Comparison of ENCODE assay signal across 8 mouse cellular contexts in the genomic region with DNA sequence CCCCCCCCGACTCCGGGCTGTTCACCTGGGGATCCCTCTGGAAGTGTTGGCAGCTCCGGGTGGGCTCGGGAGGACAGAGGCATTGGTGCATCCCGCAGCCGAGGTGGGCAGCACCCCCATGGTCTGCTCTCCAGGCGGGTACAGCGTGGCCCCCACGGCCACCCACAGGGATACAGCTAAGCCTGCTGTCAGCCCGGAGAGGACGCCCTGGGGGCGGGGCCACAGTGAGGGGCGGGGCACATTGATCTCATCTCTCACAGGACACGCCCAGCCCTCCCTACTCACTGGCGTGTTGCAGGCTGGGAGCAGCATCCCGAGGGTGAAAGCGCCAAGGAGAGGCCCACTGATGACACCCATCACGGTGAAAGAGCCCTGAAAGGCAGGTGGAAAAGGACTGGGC. TPM values are rescaled to one million over a fixed set of nuclear protein-coding genes. Genes with fewer than 3 reads are reported as not detected.
A peak's percentile ranks its signal among the peaks of the same experiment; 100 is the strongest.
DNase-seq lines count a peak whose midpoint lies in the region; ATAC-seq lines count a peak whose summit lies in the region.

No protein-coding gene starts in this region.

- no peak overlapping the region for H3K4me3 ChIP-seq in liver, embryonic 15.5 days (replicated peaks)

- ATAC-seq in frontal cortex, adult (ENCODE audit: low TSS enrichment) = peak; percentile 81
- peak; percentile 42; the same call in 1 of the 2 replicates for ATAC-seq in liver, embryonic 15.5 days (ENCODE audit: insufficient read depth)
- no peak for ATAC-seq in megakaryocyte, adult 5-6 weeks (ENCODE audit: poor library complexity, severe bottlenecking)

- peaks cover 23% of the 10 kb centered on the region for H3K4me1 ChIP-seq in liver, embryonic 15.5 days (replicated peaks)

- peaks cover 87% of the 10 kb centered on the region for H3K27me3 ChIP-seq in liver, embryonic 15.5 days

- no peaks in the 10 kb centered on the region for H3K36me3 ChIP-seq in liver, embryonic 15.5 days (replicated peaks)

- H3K9ac ChIP-seq in liver, embryonic 15.5 days = no peak overlapping the region

- H3K27ac ChIP-seq in liver, embryonic 15.5 days (replicated peaks) = no peak overlapping the region

- DNase-seq in frontal cortex, postnatal 14 days (ENCODE audit: low spot score in 2 of 2) = no peak
- peak; percentile 71 for DNase-seq in thymus, postnatal 4 days
- DNase-seq in thymus, adult 18-20 months = no peak
- DNase-seq in urinary bladder, postnatal 25 days (ENCODE audit: low spot score) = no peak
- no peak for DNase-seq in cerebellum, adult 11 months

- H3K9me3 ChIP-seq in liver, embryonic 15.5 days (replicated peaks) = no peaks in the 10 kb centered on the region

- H3K4me2 ChIP-seq in liver, embryonic 15.5 days = peak overlapping the region; percentile 20; the same call in 1 of the 2 replicates

- WGBS in liver, embryonic 15.5 days (ENCODE audit: insufficient replicate concordance) = 5% methylated on average over 18 of the region's 18 CpGs

RNA-seq across cellular contexts. Expression of gene Slc5a5, which starts 4.9 kb away (rescaled TPM):
- 0.05 TPM in 1 of 2 replicates, not detected in the other for polyA plus RNA-seq in liver, embryonic 15.5 days (2015; fragmentation: Nextera tagmentation; extraction: Ambion mirVana)
- total RNA-seq in megakaryocyte, adult 5-6 weeks (2015) = 0.07 TPM in 1 of 2 replicates, not detected in the other
- total RNA-seq in megakaryocyte, adult 5-6 weeks (2017) = not detected in 2 replicates

RNA-seq across cellular contexts. Expression of gene Rpl18a, which starts 9.5 kb away (rescaled TPM):
- polyA plus RNA-seq in liver, embryonic 15.5 days (2015; fragmentation: Nextera tagmentation; extraction: Ambion mirVana) = 2,061 and 2,126 TPM in 2 replicates
- total RNA-seq in megakaryocyte, adult 5-6 weeks (2015) = 5,087 and 5,550 TPM in 2 replicates
- total RNA-seq in megakaryocyte, adult 5-6 weeks (2017) = 1,590 and 1,750 TPM in 2 replicates

RNA-seq across cellular contexts. Expression of gene Ccdc124, which starts 13.9 kb away (rescaled TPM):
- 48.1 and 51.2 TPM in 2 replicates for polyA plus RNA-seq in liver, embryonic 15.5 days (2015; fragmentation: Nextera tagmentation; extraction: Ambion mirVana)
- 32.7 and 38.9 TPM in 2 replicates for total RNA-seq in megakaryocyte, adult 5-6 weeks (2015)
- total RNA-seq in megakaryocyte, adult 5-6 weeks (2017) = 36.8 and 47.6 TPM in 2 replicates

RNA-seq across cellular contexts. Expression of gene Map1s, which starts 18.1 kb away (rescaled TPM):
- polyA plus RNA-seq in liver, embryonic 15.5 days (2015; fragmentation: Nextera tagmentation; extraction: Ambion mirVana) = 15.4 and 17.6 TPM in 2 replicates
- total RNA-seq in megakaryocyte, adult 5-6 weeks (2015) = 15.0 and 17.1 TPM in 2 replicates
- total RNA-seq in megakaryocyte, adult 5-6 weeks (2017) = 11.3 and 11.8 TPM in 2 replicates

RNA-seq across cellular contexts. Expression of gene Kcnn1, which starts 24.6 kb away (rescaled TPM):
- polyA plus RNA-seq in liver, embryonic 15.5 days (2015; fragmentation: Nextera tagmentation; extraction: Ambion mirVana) = 0.25 and 0.38 TPM in 2 replicates
- total RNA-seq in megakaryocyte, adult 5-6 weeks (2015) = not detected in 2 replicates
- 0.33 TPM in 1 of 2 replicates, not detected in the other for total RNA-seq in megakaryocyte, adult 5-6 weeks (2017)
